Mouse (Mus musculus): ENCODE measurements around the gene Smarcb1.

- TF ChIP-seq CTCF (IDR thresholded peaks at IDR 0.05; ENCODE audit: low read depth, low read length): no peak
- no peak for TF ChIP-seq POLR2A (IDR thresholded peaks at IDR 0.05; ENCODE audit: extremely low read depth, insufficient read depth, low read length)
Observed at GRCm38 (mm10) chr10:75872025-75872914, 49.1 kb downstream of the Smarcb1 start.
